Mouse (Mus musculus) erythroid progenitor cell, adult 5-6 weeks (primary cell): ENCODE data around the gene Gm27021. TPM values are rescaled to one million over a fixed set of nuclear protein-coding genes. Genes with fewer than 3 reads are reported as not detected.

ENCODE experiments used
- ATAC-seq: replicated peaks from 2 replicates; pipeline ENCODE4 v1.8.0; 2016; ENCODE audit warnings: moderate number of reproducible peaks, mild to moderate bottlenecking, moderate TSS enrichment, inconsistent platforms; ENCODE audit not compliant: poor library complexity, low FRiP score, severe bottlenecking
- total RNA-seq, 2 experiments: library from RNA; stranded (forward) in 1 of 2; stranded (reverse) in 1 of 2; fragments of 150-400 nt in 1 of 2; fragments of 186-747, 209-891 nt in 1 of 2; gene quantifications; 2 replicates each; pipeline versions ENCODE4 v1.2.3 to v1.2.4; 2015 to 2017; ENCODE audit warnings: low replicate concordance in 2 of 2

Gene Gm27021
- total RNA-seq, 2 experiments from 2014 or later, result not detected

- ATAC-seq, result no peak
These were observed 50.9 kb downstream of the Gm27021 start for GRCm38 (mm10) chr8:120616663-120617626.

GRCm38 (mm10) chr8:120614491-120614890 is 53.4 kb downstream of the Gm27021 start:
- ATAC-seq, result no peak

- no peak for ATAC-seq
These were observed 57.1 kb downstream of the Gm27021 start for GRCm38 (mm10) chr8:120610824-120611223.

GRCm38 (mm10) chr8:120607885-120608284 is 60.0 kb downstream of the Gm27021 start:
- ATAC-seq, result peak; percentile 76

GRCm38 (mm10) chr8:120607460-120607859 is 60.4 kb downstream of the Gm27021 start:
- ATAC-seq, result no peak

GRCm38 (mm10) chr8:120602672-120603071 is 65.2 kb downstream of the Gm27021 start:
- no peak for ATAC-seq

- ATAC-seq, result 0 out of 2 replicates have a peak, but pooled peaks have one; percentile 54
These were observed 68.4 kb downstream of the Gm27021 start for GRCm38 (mm10) chr8:120599504-120599903.

GRCm38 (mm10) chr8:120598579-120598978 is 69.3 kb downstream of the Gm27021 start:
- no peak for ATAC-seq

- ATAC-seq, result peak; percentile 72
These were observed 71.9 kb downstream of the Gm27021 start for GRCm38 (mm10) chr8:120595963-120596362.

- ATAC-seq, result no peak
These were observed 73.3 kb downstream of the Gm27021 start for GRCm38 (mm10) chr8:120594571-120594970.

- no peak for ATAC-seq
These were observed 76.1 kb downstream of the Gm27021 start for GRCm38 (mm10) chr8:120591587-120592292.

- no peak for ATAC-seq
These were observed 78.0 kb downstream of the Gm27021 start for GRCm38 (mm10) chr8:120589921-120590320.

GRCm38 (mm10) chr8:120588908-120589771 is 78.7 kb downstream of the Gm27021 start, which contains the start of gene Gins2:
Gene Gins2 (minus strand): TSS chr8:120589304.
- peak; percentile 93 for ATAC-seq

- ATAC-seq, result no peak
These were observed 82.4 kb downstream of the Gm27021 start for GRCm38 (mm10) chr8:120585521-120585920.

- ATAC-seq, result no peak
These were observed 86.1 kb downstream of the Gm27021 start for GRCm38 (mm10) chr8:120581811-120582210.

- ATAC-seq, result no peak
These were observed 86.5 kb downstream of the Gm27021 start for GRCm38 (mm10) chr8:120581329-120581728.

- no peak for ATAC-seq
These were observed 87.4 kb downstream of the Gm27021 start for GRCm38 (mm10) chr8:120580336-120581000.

GRCm38 (mm10) chr8:120577821-120578220 is 90.1 kb downstream of the Gm27021 start:
- no peak for ATAC-seq

- ATAC-seq, result no peak
These were observed 92.1 kb downstream of the Gm27021 start for GRCm38 (mm10) chr8:120575801-120576200.
